Mouse (Mus musculus) hindbrain, embryonic 12.5 days (tissue): ENCODE measurements around the gene Olfr315. TPM values are rescaled to one million over a fixed set of nuclear protein-coding genes. Genes with fewer than 3 reads are reported as not detected.
"Not testable (repeated sequence)": the region's sequence is repeated elsewhere in the genome, so short reads cannot be mapped to it uniquely, and the experiment has no call there.

Experiments
- ATAC-seq: fragments of 200-750 bp; cut with Nextera tagmentation; 2 replicates; pipeline ENCODE4 v1.8.0; 2017; ENCODE audit warnings: moderate TSS enrichment; ENCODE audit not compliant: low FRiP score
- H3K27ac ChIP-seq: fragments of 300-500 bp; sonication (generic); 2 replicates; pipeline ENCODE4 v1.5.1; 2016; ENCODE audit warnings: mild to moderate bottlenecking
- H3K27me3 ChIP-seq: fragments of 300-500 bp; sonication (generic); 2 replicates; pipeline ENCODE4 v1.6.1; 2016; ENCODE audit warnings: mild to moderate bottlenecking
- H3K36me3 ChIP-seq: fragments of 300-500 bp; sonication (generic); 2 replicates; pipeline ENCODE4 v1.6.1; 2016; ENCODE audit warnings: mild to moderate bottlenecking
- H3K4me1 ChIP-seq: fragments of 300-500 bp; sonication (generic); 2 replicates; pipeline ENCODE4 v1.6.1; 2016
- H3K4me2 ChIP-seq: fragments of 300-500 bp; sonication (generic); replicated peaks from 2 replicates; pipeline ENCODE4 v1.6.1; 2016; ENCODE audit warnings: mild to moderate bottlenecking
- H3K4me3 ChIP-seq: fragments of 300-500 bp; sonication (generic); 2 replicates; pipeline ENCODE4 v1.5.1; 2016; ENCODE audit warnings: mild to moderate bottlenecking
- H3K9ac ChIP-seq: fragments of 300-500 bp; sonication (generic); 2 replicates; pipeline ENCODE4 v1.6.1; 2016; ENCODE audit warnings: mild to moderate bottlenecking, moderate library complexity
- H3K9me3 ChIP-seq: fragments of 300-500 bp; sonication (generic); replicated peaks from 2 replicates; pipeline ENCODE4 v1.6.1; 2016; ENCODE audit warnings: mild to moderate bottlenecking
- WGBS: fragments of 180-500 bp; shearing (Covaris S2); methylation state at CpG from one replicate; pipeline ENCODE4 v1.1.7; 2016; 5-methylcytosine and 5-hydroxymethylcytosine counted together
- polyA plus RNA-seq: library from polyadenylated mRNA; unstranded; fragments of >200 nt; fragmentation: Nextera tagmentation; extraction: Ambion mirVana; gene quantifications from 2 replicates; pipeline ENCODE4 v1.2.1, GENCODE M21; 2016

Gene Olfr315
- polyA plus RNA-seq, 1 experiment from 2014 or later = not detected

GRCm38 (mm10) chr11:58790053-58790452, 17.1 kb downstream of the Olfr315 start:
- 59% methylated on average over 2 of the region's 2 CpGs for WGBS
- peaks cover 5% of the 10 kb centered on the region; the same call in 1 of the 2 replicates for H3K4me1 ChIP-seq
- ATAC-seq = no peak

GRCm38 (mm10) chr11:58790646-58791045, 17.7 kb downstream of the Olfr315 start:
- 83% methylated on average over 6 of the region's 6 CpGs for WGBS
- ATAC-seq = no peak

More at GRCm38 (mm10) chr11:58790053-58790452, 17.1 kb downstream of the Olfr315 start:
- H3K27ac ChIP-seq = no peak overlapping the region
- H3K4me3 ChIP-seq = no peak overlapping the region
- H3K9me3 ChIP-seq = no peaks in the 10 kb centered on the region
- no peaks in the 10 kb centered on the region for H3K36me3 ChIP-seq
- H3K4me2 ChIP-seq = no peak overlapping the region
- no peaks in the 10 kb centered on the region for H3K27me3 ChIP-seq
- no peak overlapping the region for H3K9ac ChIP-seq

GRCm38 (mm10) chr11:58795856-58796255, 22.9 kb downstream of the Olfr315 start:
- no peak overlapping the region for H3K4me2 ChIP-seq
- ATAC-seq = no peak
- WGBS = 95% methylated on average over 2 of the region's 2 CpGs
- H3K9me3 ChIP-seq = no peaks in the 10 kb centered on the region
- H3K36me3 ChIP-seq = no peaks in the 10 kb centered on the region
- no peak overlapping the region for H3K27ac ChIP-seq
- no peaks in the 10 kb centered on the region for H3K27me3 ChIP-seq
- no peaks in the 10 kb centered on the region for H3K4me1 ChIP-seq
- H3K9ac ChIP-seq = no peak overlapping the region
- H3K4me3 ChIP-seq = no peak overlapping the region

More at GRCm38 (mm10) chr11:58790646-58791045, 17.7 kb downstream of the Olfr315 start:
- Histone ChIP-seq H3K4me1 (peaks cover 5% of the 10 kb centered on the region; the same call in 1 of the 2 replicates), H3K27ac (no peak overlapping the region), H3K27me3 (no peaks in the 10 kb centered on the region), H3K4me3 (no peak overlapping the region), H3K9ac (no peak overlapping the region), H3K36me3 (no peaks in the 10 kb centered on the region), H3K4me2 (no peak overlapping the region), H3K9me3 (no peaks in the 10 kb centered on the region)

- Histone ChIP-seq H3K36me3 (no peaks in the 10 kb centered on the region), H3K27ac (no peak overlapping the region), H3K9ac (no peak overlapping the region), H3K4me3 (no peak overlapping the region), H3K4me1 (peaks cover 5% of the 10 kb centered on the region), H3K4me2 (no peak overlapping the region), H3K9me3 (no peaks in the 10 kb centered on the region), H3K27me3 (no peaks in the 10 kb centered on the region)
- WGBS = 79% methylated on average over 7 of the region's 7 CpGs
- ATAC-seq = no peak
Observed at GRCm38 (mm10) chr11:58796850-58797249, 23.9 kb downstream of the Olfr315 start.

GRCm38 (mm10) chr11:58799747-58800146, 26.8 kb downstream of the Olfr315 start:
- WGBS = 78% methylated on average over 5 of the region's 5 CpGs
- Histone ChIP-seq H3K36me3 (no peaks in the 10 kb centered on the region), H3K9ac (no peak overlapping the region), H3K4me2 (no peak overlapping the region), H3K9me3 (no peaks in the 10 kb centered on the region), H3K4me1 (peaks cover 11% of the 10 kb centered on the region), H3K27me3 (no peaks in the 10 kb centered on the region), H3K4me3 (no peak overlapping the region), H3K27ac (no peak overlapping the region)
- no peak for ATAC-seq

DNA sequence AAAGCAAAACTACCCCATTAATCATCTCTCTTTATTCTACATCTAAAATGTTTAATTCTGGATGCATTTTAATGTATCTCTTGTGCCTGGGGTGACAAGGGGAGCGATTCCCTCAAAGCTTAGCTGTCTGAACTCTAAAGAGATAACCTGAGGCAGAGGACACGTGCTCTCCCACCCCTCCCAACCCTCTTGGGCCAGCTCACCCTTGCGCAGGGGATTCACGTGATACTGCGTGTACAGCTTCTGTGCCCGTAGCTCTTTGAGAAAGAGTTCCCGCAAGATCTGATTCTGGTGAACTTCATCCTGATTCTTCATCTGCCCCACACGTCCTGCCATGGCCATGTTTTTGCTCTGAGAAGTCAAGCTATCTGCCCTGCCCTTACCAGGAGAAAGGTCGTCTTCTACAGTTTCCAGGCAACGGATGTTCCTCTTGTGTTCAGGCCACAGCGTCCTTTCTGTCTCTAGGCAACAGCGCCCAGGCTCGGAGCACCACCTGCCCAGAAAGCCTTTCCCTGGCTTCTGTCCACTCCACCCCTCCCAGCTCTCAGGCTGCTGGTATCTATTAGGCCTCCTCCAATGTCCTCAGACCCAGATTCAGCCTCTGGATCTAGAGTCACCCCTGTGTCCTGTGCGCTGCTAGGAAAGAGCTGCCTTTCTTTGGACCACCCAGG, 28.7 kb downstream of the Olfr315 start, which contains the start of gene Fam183b:
Gene Fam183b (minus strand): TSS at position 403 of the 671 bp plus-strand sequence.
- ATAC-seq = peak; percentile 74
- peak within 1 kb of the TSS; percentile 18; the same call in 1 of the 2 replicates for H3K27ac ChIP-seq
- no peaks in the 10 kb centered on the region for H3K36me3 ChIP-seq
- peaks cover 11% of the 10 kb centered on the region for H3K4me1 ChIP-seq
- no peak within 1 kb of the TSS for H3K4me3 ChIP-seq
- H3K9me3 ChIP-seq = no peaks in the 10 kb centered on the region
- peak within 1 kb of the TSS; percentile 41 for H3K4me2 ChIP-seq
- no peaks in the 10 kb centered on the region for H3K27me3 ChIP-seq
- no peak within 1 kb of the TSS for H3K9ac ChIP-seq
- WGBS = 31% methylated on average over 14 of the region's 14 CpGs

DNA sequence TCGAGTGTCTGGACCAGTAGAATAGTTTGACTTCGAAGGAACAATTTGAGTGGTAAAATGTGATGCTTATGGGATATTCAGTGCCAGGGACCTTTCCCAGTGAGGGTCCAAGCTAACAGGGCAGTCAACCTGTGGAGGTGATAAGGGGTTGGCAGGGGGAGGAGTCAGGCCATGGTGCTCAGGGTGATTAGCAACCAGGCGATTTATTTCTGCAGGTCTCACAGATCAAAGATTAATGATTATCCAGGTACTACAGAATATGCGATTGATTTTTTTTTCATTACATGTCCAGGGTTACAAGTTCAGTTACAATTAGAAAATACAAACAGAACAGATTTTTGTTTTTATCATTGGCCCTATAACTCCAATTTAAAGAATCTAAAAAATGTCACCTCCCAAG, 30.9 kb downstream of the Olfr315 start:
- no peak overlapping the region for H3K27ac ChIP-seq
- H3K36me3 ChIP-seq = no peaks in the 10 kb centered on the region
- H3K4me3 ChIP-seq = no peak overlapping the region
- no peaks in the 10 kb centered on the region for H3K9me3 ChIP-seq
- peaks cover 11% of the 10 kb centered on the region for H3K4me1 ChIP-seq
- H3K4me2 ChIP-seq = no peak overlapping the region
- no peaks in the 10 kb centered on the region for H3K27me3 ChIP-seq
- no peak for ATAC-seq
- 80% methylated on average over 4 of the region's 4 CpGs for WGBS
- no peak overlapping the region for H3K9ac ChIP-seq

GRCm38 (mm10) chr11:58804393-58804792, 31.4 kb downstream of the Olfr315 start:
- H3K4me2 ChIP-seq = no peak overlapping the region
- H3K9me3 ChIP-seq = no peaks in the 10 kb centered on the region
- no peak for ATAC-seq
- no peak overlapping the region for H3K27ac ChIP-seq
- H3K27me3 ChIP-seq = no peaks in the 10 kb centered on the region
- H3K9ac ChIP-seq = no peak overlapping the region
- no peaks in the 10 kb centered on the region for H3K36me3 ChIP-seq
- 72% methylated on average over 2 of the region's 2 CpGs for WGBS
- no peak overlapping the region for H3K4me3 ChIP-seq
- H3K4me1 ChIP-seq = peaks cover 11% of the 10 kb centered on the region

GRCm38 (mm10) chr11:58812001-58812400, 39.0 kb downstream of the Olfr315 start:
- ATAC-seq = no peak
- Histone ChIP-seq H3K36me3 (no peaks in the 10 kb centered on the region), H3K9me3 (no peaks in the 10 kb centered on the region), H3K4me3 (no peak overlapping the region), H3K4me2 (no peak overlapping the region), H3K4me1 (no peaks in the 10 kb centered on the region), H3K27me3 (no peaks in the 10 kb centered on the region), H3K27ac (no peak overlapping the region), H3K9ac (no peak overlapping the region)
- 7% methylated on average over 1 of the region's 1 CpGs for WGBS

- not testable (repeated sequence) for ATAC-seq, H3K9me3 ChIP-seq, H3K4me1 ChIP-seq, H3K4me2 ChIP-seq, H3K9ac ChIP-seq, H3K27me3 ChIP-seq, H3K36me3 ChIP-seq, H3K4me3 ChIP-seq, H3K27ac ChIP-seq
- 59% methylated on average over 1 of the region's 1 CpGs for WGBS
Observed at GRCm38 (mm10) chr11:58814700-58815099, 41.7 kb downstream of the Olfr315 start, which contains the start of gene Olfr313. Olfr313 (plus strand) TSS chr11:58815000.

DNA sequence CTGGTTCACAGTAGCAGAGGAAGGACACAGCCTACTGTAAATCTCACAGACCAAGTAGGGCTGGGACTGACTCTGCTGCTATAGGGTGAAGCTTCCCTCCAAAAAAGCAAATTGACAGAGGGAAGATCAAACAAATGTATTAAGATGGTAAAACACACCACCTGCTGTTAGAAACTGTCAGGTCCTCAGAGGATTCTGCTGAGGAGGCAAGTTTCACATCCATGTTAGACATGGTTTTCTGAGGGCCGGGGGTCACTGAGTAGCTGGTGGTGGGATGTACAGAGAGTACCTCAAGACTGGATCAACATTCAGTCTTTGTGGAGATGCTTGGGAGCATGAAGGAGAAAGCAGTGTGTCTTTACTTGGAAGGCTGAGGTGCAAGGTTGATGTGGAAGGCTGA, 42.7 kb downstream of the Olfr315 start:
- no peak overlapping the region for H3K4me2 ChIP-seq
- no peak overlapping the region for H3K9ac ChIP-seq
- no peaks in the 10 kb centered on the region for H3K9me3 ChIP-seq
- no peaks in the 10 kb centered on the region for H3K27me3 ChIP-seq
- no peaks in the 10 kb centered on the region for H3K4me1 ChIP-seq
- H3K27ac ChIP-seq = no peak overlapping the region
- H3K4me3 ChIP-seq = no peak overlapping the region
- no peak for ATAC-seq
- 81% methylated on average over 1 of the region's 1 CpGs for WGBS
- H3K36me3 ChIP-seq = no peaks in the 10 kb centered on the region

GRCm38 (mm10) chr11:58828937-58829336, 55.9 kb downstream of the Olfr315 start, which contains the start of gene Olfr312:
Olfr312 (plus strand) TSS chr11:58829237.
- H3K27ac ChIP-seq, ATAC-seq, H3K9ac ChIP-seq, H3K4me2 ChIP-seq, H3K27me3 ChIP-seq, H3K36me3 ChIP-seq, H3K9me3 ChIP-seq, H3K4me1 ChIP-seq, H3K4me3 ChIP-seq: not testable (repeated sequence)

- Histone ChIP-seq H3K27me3 (no peaks in the 10 kb centered on the region), H3K27ac (no peak overlapping the region), H3K4me1 (no peaks in the 10 kb centered on the region), H3K4me2 (no peak overlapping the region), H3K4me3 (no peak overlapping the region), H3K9ac (no peak overlapping the region), H3K9me3 (no peaks in the 10 kb centered on the region), H3K36me3 (no peaks in the 10 kb centered on the region)
- 79% methylated on average over 3 of the region's 3 CpGs for WGBS
- ATAC-seq = no peak
Observed at GRCm38 (mm10) chr11:58829764-58830163, 56.8 kb downstream of the Olfr315 start.
